Mouse (Mus musculus): ENCODE measurements at regions not wholly inside any gene's neighbourhood (a gene's known extent, or its start where the extent isn't known, plus 50 kb on each side); places are given as distances from the start of the nearest gene placed in this dataset.

- DNase-seq (ENCODE audit: low read depth) = no peak
Measured at GRCm38 (mm10) chrX:98375437-98375836, 226.9 kb downstream of the Ar start.

- peak; percentile 41 for DNase-seq (ENCODE audit: low read depth)
Measured at GRCm38 (mm10) chrX:98380247-98380905, 231.8 kb downstream of the Ar start.

GRCm38 (mm10) chrX:98384017-98384416 is 235.4 kb downstream of the Ar start:
- no peak for DNase-seq (ENCODE audit: low read depth)

GRCm38 (mm10) chrX:98392376-98392775 is 243.8 kb downstream of the Ar start:
- DNase-seq (ENCODE audit: low read depth) = no peak

- no peak for DNase-seq (ENCODE audit: low read depth)
Measured at GRCm38 (mm10) chrX:98409090-98409489, 260.5 kb downstream of the Ar start.

- DNase-seq (ENCODE audit: low read depth) = no peak
Measured at GRCm38 (mm10) chrX:98419437-98419836, 270.9 kb downstream of the Ar start.

GRCm38 (mm10) chrX:98452026-98452425 is 303.5 kb downstream of the Ar start:
- DNase-seq (ENCODE audit: low read depth) = peak; percentile 4

GRCm38 (mm10) chrX:98476473-98477254 is 328.1 kb downstream of the Ar start:
- no peak for DNase-seq (ENCODE audit: low read depth)
